Mouse (Mus musculus): ENCODE data around the gene Gm3629.
A peak's percentile ranks its signal among the peaks of the same experiment; 100 is the strongest.
"Not testable (repeated sequence)": the region's sequence is repeated elsewhere in the genome, so short reads cannot be mapped to it uniquely, and the experiment has no call there.

The Gm3629 gene

GRCm38 (mm10) chr14:6590513-6590912 is at the start of gene Gm3629:
Gene Gm3629 (minus strand): TSS chr14:6590613.
- not testable (repeated sequence) for DNase-seq (ENCODE audit: low read depth, low spot score)

- DNase-seq (ENCODE audit: low read depth, low spot score), result not testable (repeated sequence)
Observed at GRCm38 (mm10) chr14:6622318-6622717, 31.9 kb upstream of the Gm3629 start, which contains the start of gene Gm3460. Gene Gm3460 (minus strand): TSS chr14:6622418.

- not testable (repeated sequence) for DNase-seq (ENCODE audit: low read depth, low spot score)
Observed at GRCm38 (mm10) chr14:6606436-6606835, 16.0 kb upstream of the Gm3629 start.

GRCm38 (mm10) chr14:6605004-6605403 is 14.6 kb upstream of the Gm3629 start:
- DNase-seq (ENCODE audit: low read depth, low spot score), result peak; percentile 23

- peak; percentile 0 for DNase-seq (ENCODE audit: low read depth, low spot score)
Observed at GRCm38 (mm10) chr14:6604551-6604950, 14.1 kb upstream of the Gm3629 start.

GRCm38 (mm10) chr14:6537190-6537589 is 53.2 kb downstream of the Gm3629 start, which contains the start of gene Gm8356:
Gene Gm8356 (minus strand): TSS chr14:6537290.
- not testable (repeated sequence) for DNase-seq (ENCODE audit: low read depth, low spot score)
